ENCODE assay signal across 12 mouse cellular contexts in genomic region chr8:71687616-71688015, GRCm38 (mm10).
"Had no signal": no experiment of that assay in that cellular context is flagged by ENCODE, and none has a peak within 500 bp of the region (broad histone marks: within the 10 kb centered on the region; RNA-seq: fewer than 3 reads in every experiment).

No protein-coding gene starts in this region.

- H3K27ac ChIP-seq: limb, embryonic 13.5 days; liver, embryonic 12.5 days; midbrain, embryonic 10.5 days; stomach, embryonic 15.5 days had no signal

- DNase-seq: kidney, adult 8-10 months; layer of hippocampus, postnatal 36 days; lung, embryonic 14.5 days; lung, postnatal 10 days; right cerebral cortex, postnatal 14 days; thymus, adult 2 months; thymus, postnatal 36 days had no signal

- H3K9me3 ChIP-seq: limb, embryonic 13.5 days; liver, embryonic 12.5 days; midbrain, embryonic 10.5 days; stomach, embryonic 15.5 days had no signal

- ATAC-seq: liver, embryonic 12.5 days; midbrain, embryonic 16.5 days had no signal

- H3K36me3 ChIP-seq: limb, embryonic 13.5 days; midbrain, embryonic 10.5 days; stomach, embryonic 15.5 days had no signal

- H3K4me3 ChIP-seq: limb, embryonic 13.5 days; liver, embryonic 12.5 days; stomach, embryonic 15.5 days had no signal

- H3K9ac ChIP-seq: limb, embryonic 13.5 days; liver, embryonic 12.5 days; lung, embryonic 14.5 days; stomach, embryonic 15.5 days had no signal

- H3K4me2 ChIP-seq: limb, embryonic 13.5 days; liver, embryonic 12.5 days; lung, embryonic 14.5 days had no signal
